Comparison of ENCODE assay signal across 24 mouse cellular contexts in genomic region chr13:55786120-55786519, GRCm38 (mm10). TPM values are rescaled to one million over a fixed set of nuclear protein-coding genes. Genes with fewer than 3 reads are reported as not detected.
DNase-seq lines count a peak whose midpoint lies in the region; ATAC-seq lines count a peak whose summit lies in the region.
"Had no signal": no experiment of that assay in that cellular context is flagged by ENCODE, and none has a peak within 500 bp of the region (broad histone marks: within the 10 kb centered on the region; RNA-seq: fewer than 3 reads in every experiment).

No protein-coding gene starts in this region.

- no peaks in the 10 kb centered on the region for H3K36me3 ChIP-seq in stomach, embryonic 16.5 days (ENCODE audit: control insufficient read depth, insufficient read depth, low read length)
- H3K36me3 ChIP-seq: embryonic facial prominence, embryonic 10.5 days; heart, embryonic 12.5 days; limb, embryonic 10.5 days; neural tube, embryonic 13.5 days had no signal

- peak overlapping the region; percentile 31; the same call in 1 of the 2 replicates for H3K4me2 ChIP-seq in stomach, embryonic 16.5 days (ENCODE audit: low read depth, low read length)
- H3K4me2 ChIP-seq: forebrain, embryonic 13.5 days; heart, embryonic 12.5 days; liver, embryonic 11.5 days; midbrain, embryonic 11.5 days; neural tube, embryonic 13.5 days had no signal

- H3K4me1 ChIP-seq in stomach, embryonic 16.5 days (ENCODE audit: control insufficient read depth, insufficient read depth, low read length): 0 out of 2 replicates have a peak, but pooled peaks cover 3% of the 10 kb centered on the region
- H3K4me1 ChIP-seq: embryonic facial prominence, embryonic 10.5 days; forebrain, embryonic 13.5 days; heart, embryonic 12.5 days; limb, embryonic 10.5 days; neural tube, embryonic 13.5 days had no signal

- intact Hi-C loops in heart, postnatal 36 days (cut with DNase I): no loop called here

- no peaks in the 10 kb centered on the region for H3K27me3 ChIP-seq in stomach, embryonic 16.5 days (ENCODE audit: control insufficient read depth, insufficient read depth, low read length)
- H3K27me3 ChIP-seq: forebrain, embryonic 13.5 days; heart, embryonic 12.5 days; neural tube, embryonic 13.5 days had no signal

- no peak overlapping the region for H3K9ac ChIP-seq in stomach, embryonic 16.5 days (ENCODE audit: low read length)
- H3K9ac ChIP-seq: forebrain, embryonic 13.5 days; heart, embryonic 12.5 days; neural tube, embryonic 13.5 days had no signal

- peak; percentile 12 for DNase-seq in heart, postnatal 4 days
- DNase-seq in heart, postnatal 36 days: no peak
- peak; percentile 38 for DNase-seq in urinary bladder, postnatal 14 days (ENCODE audit: low spot score)
- no peak for DNase-seq in urinary bladder, adult 18-20 months (ENCODE audit: low spot score in 2 of 2)
- DNase-seq in lung, postnatal 10 days: peak; percentile 61
- no peak for DNase-seq in layer of hippocampus, postnatal 36 days
- DNase-seq in layer of hippocampus, adult 9-10 months (ENCODE audit: low spot score): no peak
- DNase-seq: cerebellum, adult 11-12 months; cerebellum, postnatal 36 days; right cerebral cortex, postnatal 25 days had no signal

- ATAC-seq in stomach, embryonic 16.5 days (ENCODE audit: insufficient read depth, low FRiP score): peak; percentile 74; the same call in 1 of the 2 replicates
- ATAC-seq: forebrain, embryonic 13.5 days had no signal

- no peak overlapping the region for H3K4me3 ChIP-seq in stomach, embryonic 16.5 days (replicated peaks; ENCODE audit: low read length)
- H3K4me3 ChIP-seq: embryonic facial prominence, embryonic 10.5 days; forebrain, embryonic 13.5 days; heart, embryonic 12.5 days; left cerebral cortex, adult 2 months; limb, embryonic 10.5 days; neural tube, embryonic 13.5 days had no signal

- WGBS in stomach, embryonic 16.5 days: 49% methylated on average over 11 of the region's 11 CpGs

- no peak overlapping the region for H3K27ac ChIP-seq in stomach, embryonic 16.5 days (ENCODE audit: low read length)
- H3K27ac ChIP-seq: embryonic facial prominence, embryonic 10.5 days; forebrain, embryonic 13.5 days; left cerebral cortex, adult 2 months; limb, embryonic 10.5 days; macrophage; neural tube, embryonic 13.5 days had no signal

- peaks cover 4% of the 10 kb centered on the region; the same call in 1 of the 2 replicates for H3K9me3 ChIP-seq in stomach, embryonic 16.5 days (replicated peaks; ENCODE audit: control insufficient read depth, low read length)
- H3K9me3 ChIP-seq: embryonic facial prominence, embryonic 10.5 days; forebrain, embryonic 13.5 days; heart, embryonic 12.5 days; limb, embryonic 10.5 days; neural tube, embryonic 13.5 days had no signal

RNA-seq across cellular contexts. Expression of gene Catsper3, which starts 1.8 kb away (rescaled TPM):
- under 1 TPM in 1 of 2 experiments, not detected in 1; 0.33 TPM for total RNA-seq in heart, postnatal 4 days (2021)
- total RNA-seq in heart, postnatal 36 days (2021): not detected
- 0.10 TPM in 1 of 2 replicates, not detected in the other for polyA plus RNA-seq in stomach, embryonic 16.5 days (2015; fragmentation: Nextera tagmentation; extraction: Ambion mirVana)
- total RNA-seq in layer of hippocampus, postnatal 36 days (2021): under 1 TPM in 1 of 2 experiments, not detected in 1; 0.38 TPM
- total RNA-seq: gastrocnemius, postnatal 4 days; layer of hippocampus, adult 18-20 months had no signal
- polyA plus RNA-seq: embryonic facial prominence, embryonic 10.5 days; heart, embryonic 12.5 days; hindbrain, embryonic 11.5 days; liver, embryonic 11.5 days; macrophage; midbrain, embryonic 11.5 days; neural tube, embryonic 13.5 days had no signal

RNA-seq across cellular contexts. Expression of gene Pitx1, which starts 49.9 kb away (rescaled TPM):
- total RNA-seq in heart, postnatal 4 days (2021): not detected
- not detected for total RNA-seq in heart, postnatal 36 days (2021)
- 106 and 110 TPM in 2 replicates for polyA plus RNA-seq in stomach, embryonic 16.5 days (2015; fragmentation: Nextera tagmentation; extraction: Ambion mirVana)
- not detected for total RNA-seq in layer of hippocampus, postnatal 36 days (2021)
- total RNA-seq: layer of hippocampus, adult 18-20 months; left cerebral cortex, adult 2 months had no signal
- polyA plus RNA-seq: C2C12; forebrain, embryonic 13.5 days; macrophage; neural tube, embryonic 13.5 days had no signal

RNA-seq across cellular contexts. Expression of gene Pcbd2, which starts 59.0 kb away (rescaled TPM):
- 10 to 100 TPM; 42.2 to 45.7 TPM for total RNA-seq in heart, postnatal 4 days (2021)
- 10 to 100 TPM; 45.2 to 49.6 TPM for total RNA-seq in heart, postnatal 36 days (2021)
- polyA plus RNA-seq in stomach, embryonic 16.5 days (2015; fragmentation: Nextera tagmentation; extraction: Ambion mirVana): 68.8 and 72.1 TPM in 2 replicates
- total RNA-seq in layer of hippocampus, postnatal 36 days (2021): 10 to 100 TPM; 32.5 to 35.4 TPM

Comparison
In these comparisons a context has a peak if more than half of its experiments do, and no peak if none do; other contexts are left out.
1. DNase-seq: peak in heart, postnatal 4 days (single experiment), urinary bladder, postnatal 14 days (single experiment) and lung, postnatal 10 days (single experiment); none in heart, postnatal 36 days (0 of 2), urinary bladder, adult 18-20 months (0 of 2), layer of hippocampus, postnatal 36 days (0 of 2) and layer of hippocampus, adult 9-10 months (single experiment).